Mouse (Mus musculus) adrenal gland, postnatal 4 days (tissue): Measurements from ENCODE around the gene Nme4. TPM values are rescaled to one million over a fixed set of nuclear protein-coding genes. Genes with fewer than 3 reads are reported as not detected.

ENCODE experiments used
- total RNA-seq, 2 experiments: library from RNA; stranded (reverse); gene quantifications; 2 replicates each; pipeline ENCODE4 v1.2.3; 2021

The Nme4 gene
- total RNA-seq, 2 experiments from 2014 or later: 13.4 to 14.7 TPM

Other genes with a start within 250 kb of the Nme4 start
- gene Wdr90, start 234.1 kb downstream of the Nme4 start, total RNA-seq: 10 to 100 TPM; 53.1 to 58.9 TPM
- gene Mcrip2, start 226.8 kb downstream of the Nme4 start, total RNA-seq: 100 to 1,000 TPM; 193 to 209 TPM
- 10 to 100 TPM; 80.4 to 81.3 TPM for gene Mettl26, start 220.5 kb downstream of the Nme4 start, total RNA-seq
- gene Wfikkn1, start 214.7 kb downstream of the Nme4 start, total RNA-seq: 1 to 10 TPM; 5.1 to 5.2 TPM
- 10 to 100 TPM; 36.4 to 38.1 TPM for gene Rab40c, start 175.9 kb downstream of the Nme4 start, total RNA-seq
- gene Pigq, start 150.7 kb downstream of the Nme4 start, total RNA-seq: 100 to 1,000 TPM in 1 of 2 experiments, 10 to 100 TPM in 1; 97.7 to 115 TPM
- 1 to 10 TPM in 1 of 2 experiments, under 1 TPM in 1; 0.54 to 1.5 TPM for gene Nhlrc4, start 150.6 kb downstream of the Nme4 start, total RNA-seq
- 1 to 10 TPM in 1 of 2 experiments, not detected in 1; 1.1 TPM for gene A930017K11Rik, start 143.0 kb downstream of the Nme4 start, total RNA-seq
- gene Capn15, start 109.8 kb downstream of the Nme4 start, total RNA-seq: 10 to 100 TPM; 24.0 to 24.2 TPM
- gene Rab11fip3, start 26.0 kb downstream of the Nme4 start, total RNA-seq: 10 to 100 TPM; 17.8 to 28.5 TPM
- gene Decr2, start 5.3 kb downstream of the Nme4 start, total RNA-seq: 10 to 100 TPM; 22.7 to 33.3 TPM
- 10 to 100 TPM in 1 of 2 experiments, 1 to 10 TPM in 1; 7.4 to 12.2 TPM for gene Tmem8, start 17.7 kb upstream of the Nme4 start, total RNA-seq
- gene Mrpl28, start 27.9 kb upstream of the Nme4 start, total RNA-seq: 10 to 100 TPM; 78.4 to 91.8 TPM
- 10 to 100 TPM; 51.7 to 57.2 TPM for gene Axin1, start 43.1 kb upstream of the Nme4 start, total RNA-seq
- gene Pdia2, start 103.5 kb upstream of the Nme4 start, total RNA-seq: 10 to 100 TPM in 1 of 2 experiments, 1 to 10 TPM in 1; 2.5 to 43.9 TPM
- gene Rgs11, start 107.3 kb upstream of the Nme4 start, total RNA-seq: 10 to 100 TPM; 40.7 to 47.8 TPM
- gene Arhgdig, start 112.2 kb upstream of the Nme4 start, total RNA-seq: 10 to 100 TPM; 14.8 to 31.9 TPM
- gene Fam234a, start 148.6 kb upstream of the Nme4 start, total RNA-seq: 10 to 100 TPM; 90.2 to 99.6 TPM
- 10 to 100 TPM; 80.8 to 85.2 TPM for gene Luc7l, start 157.3 kb upstream of the Nme4 start, total RNA-seq